Mouse (Mus musculus) thymus, postnatal 0 days (tissue): Measurements from ENCODE around the gene 9430097D07Rik. TPM values are rescaled to one million over a fixed set of nuclear protein-coding genes. Genes with fewer than 3 reads are reported as not detected.

Source experiments
- DNase-seq: peaks from one replicate; pipeline ENCODE4 v3.0.0-alpha.2; 2015; ENCODE audit warnings: low spot score
- polyA plus RNA-seq: library from polyadenylated mRNA; unstranded; fragments of >200 nt; fragmentation: Nextera tagmentation; extraction: Ambion mirVana; gene quantifications from 2 replicates; pipeline ENCODE4 v1.2.1, GENCODE M21; 2015

The 9430097D07Rik gene
- polyA plus RNA-seq, 1 experiment from 2014 or later, result not detected

- no peak for DNase-seq
These were observed 7.3 kb downstream of the 9430097D07Rik start for GRCm38 (mm10) chr2:32568149-32568548.

GRCm38 (mm10) chr2:32566536-32567063, 8.9 kb downstream of the 9430097D07Rik start:
- DNase-seq, result peak; percentile 78

GRCm38 (mm10) chr2:32559570-32559969, 15.9 kb downstream of the 9430097D07Rik start:
- DNase-seq, result no peak

- peak; percentile 55 for DNase-seq
These were observed 19.5 kb downstream of the 9430097D07Rik start for GRCm38 (mm10) chr2:32556019-32556418.

- DNase-seq, result no peak
These were observed 20.0 kb downstream of the 9430097D07Rik start for GRCm38 (mm10) chr2:32555484-32555883.

GRCm38 (mm10) chr2:32553592-32554148, 21.8 kb downstream of the 9430097D07Rik start:
- peak; percentile 48 for DNase-seq

GRCm38 (mm10) chr2:32551236-32551635, 24.2 kb downstream of the 9430097D07Rik start:
- no peak for DNase-seq

- no peak for DNase-seq
These were observed 25.7 kb downstream of the 9430097D07Rik start for GRCm38 (mm10) chr2:32549764-32550163.

- DNase-seq, result no peak
These were observed 26.3 kb downstream of the 9430097D07Rik start for GRCm38 (mm10) chr2:32549171-32549570.

GRCm38 (mm10) chr2:32547964-32548739, 27.3 kb downstream of the 9430097D07Rik start:
- DNase-seq, result no peak

GRCm38 (mm10) chr2:32547380-32547779, 28.1 kb downstream of the 9430097D07Rik start:
- DNase-seq, result no peak

GRCm38 (mm10) chr2:32546951-32547350, 28.5 kb downstream of the 9430097D07Rik start:
- DNase-seq, result no peak

GRCm38 (mm10) chr2:32543031-32543449, 32.4 kb downstream of the 9430097D07Rik start:
- DNase-seq, result no peak

GRCm38 (mm10) chr2:32541986-32542573, 33.4 kb downstream of the 9430097D07Rik start:
- peak; percentile 94 for DNase-seq

GRCm38 (mm10) chr2:32541333-32541908, 34.1 kb downstream of the 9430097D07Rik start:
- DNase-seq, result no peak

- DNase-seq, result no peak
These were observed 36.0 kb downstream of the 9430097D07Rik start for GRCm38 (mm10) chr2:32539452-32539981.

GRCm38 (mm10) chr2:32538461-32538860, 37.0 kb downstream of the 9430097D07Rik start:
- DNase-seq, result no peak

- no peak for DNase-seq
These were observed 37.5 kb downstream of the 9430097D07Rik start for GRCm38 (mm10) chr2:32537941-32538340.

- no peak for DNase-seq
These were observed 38.1 kb downstream of the 9430097D07Rik start for GRCm38 (mm10) chr2:32537360-32537905.

- no peak for DNase-seq
These were observed 38.7 kb downstream of the 9430097D07Rik start for GRCm38 (mm10) chr2:32536634-32537359.
